Mouse (Mus musculus) CD4-positive, CD25-positive, alpha-beta regulatory T cell, adult 4 months (primary cell): ENCODE data around the gene Ovch2. TPM values are rescaled to one million over a fixed set of nuclear protein-coding genes. Genes with fewer than 3 reads are reported as not detected.
A peak's percentile ranks its signal among the peaks of the same experiment; 100 is the strongest.
"Not testable (repeated sequence)": the region's sequence is repeated elsewhere in the genome, so short reads cannot be mapped to it uniquely, and the experiment has no call there.

Experiments
- ATAC-seq: one replicate; pipeline ENCODE4 v1.8.0; 2017
- polyA plus RNA-seq, 2 experiments: library from polyadenylated mRNA; unstranded; fragments of 100-300 nt; shearing (Covaris generic); gene quantifications; one replicate each; pipeline ENCODE4 v1.2.1; 2017

The Ovch2 gene
- not detected for polyA plus RNA-seq

GRCm38 (mm10) chr7:107801108-107801507 is at the start of gene Ovch2:
Gene Ovch2, minus strand, starts transcription at chr7:107801208.
- ATAC-seq = no peak

GRCm38 (mm10) chr7:107847390-107847789 is 46.4 kb upstream of the Ovch2 start, which contains the start of gene Olfr470:
Gene Olfr470, minus strand, starts transcription at chr7:107847490.
- not testable (repeated sequence) for ATAC-seq

- ATAC-seq = no peak
Observed at GRCm38 (mm10) chr7:107841719-107842118, 40.7 kb upstream of the Ovch2 start.

DNA sequence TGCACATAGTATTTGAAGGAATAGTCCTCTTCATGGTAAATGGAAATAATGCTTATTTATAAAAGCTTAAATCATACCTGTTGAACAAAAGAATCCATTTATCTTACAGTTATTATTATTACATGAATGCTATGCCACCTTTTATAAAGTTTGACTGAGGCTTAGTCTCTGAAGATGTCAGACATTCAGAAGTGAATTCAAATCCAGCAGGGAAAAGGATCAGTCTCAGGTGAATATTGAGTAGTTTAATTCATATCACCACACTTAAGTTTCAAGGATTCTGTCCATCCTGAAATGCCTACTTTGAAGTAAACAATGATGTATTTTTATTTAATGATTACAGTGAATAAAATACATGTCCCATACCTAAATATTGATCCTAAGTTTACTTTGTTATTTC is 24.4 kb upstream of the Ovch2 start, which contains the start of gene Olfr469:
Olfr469 (minus strand) TSS at position 101 of the 400 bp plus-strand sequence.
- not testable (repeated sequence) for ATAC-seq

DNA sequence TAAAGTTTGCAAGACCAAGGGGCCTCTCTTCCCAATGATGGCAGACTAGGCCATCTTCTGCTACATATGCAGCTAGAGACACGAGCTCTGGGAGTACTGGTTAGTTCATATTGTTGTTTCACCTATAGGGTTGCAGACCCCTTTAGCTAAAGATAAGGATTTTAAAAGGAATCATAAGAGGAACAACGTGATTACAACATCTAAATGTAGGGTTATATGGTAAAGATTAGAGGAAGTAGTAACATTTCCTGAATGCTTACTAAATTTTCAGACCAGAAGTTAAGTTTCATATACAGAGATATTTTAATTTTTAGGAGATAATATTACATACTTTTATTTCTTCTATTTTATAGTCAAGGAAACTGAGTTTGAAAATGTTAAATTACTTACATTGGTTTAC is 22.9 kb upstream of the Ovch2 start:
- ATAC-seq = not testable (repeated sequence)

DNA sequence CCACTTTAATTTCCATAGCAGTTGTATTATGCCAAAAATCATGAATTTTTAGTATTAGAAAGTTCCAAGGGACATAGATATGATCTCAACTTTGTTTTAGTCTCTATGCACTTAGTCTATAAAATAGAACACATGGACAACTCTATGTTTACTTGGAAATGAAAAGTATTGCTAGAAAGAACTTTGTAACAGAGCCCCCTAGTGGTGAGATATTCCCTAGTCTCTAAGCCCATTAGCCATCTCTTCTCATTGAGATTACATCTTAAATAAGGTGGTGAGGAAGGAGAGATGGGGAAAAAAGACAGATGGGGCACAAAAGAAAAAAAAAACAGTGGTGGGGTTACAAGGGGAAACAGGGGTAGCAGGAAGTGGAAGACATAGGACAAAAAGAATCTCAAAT is 18.4 kb upstream of the Ovch2 start:
- ATAC-seq = no peak

DNA sequence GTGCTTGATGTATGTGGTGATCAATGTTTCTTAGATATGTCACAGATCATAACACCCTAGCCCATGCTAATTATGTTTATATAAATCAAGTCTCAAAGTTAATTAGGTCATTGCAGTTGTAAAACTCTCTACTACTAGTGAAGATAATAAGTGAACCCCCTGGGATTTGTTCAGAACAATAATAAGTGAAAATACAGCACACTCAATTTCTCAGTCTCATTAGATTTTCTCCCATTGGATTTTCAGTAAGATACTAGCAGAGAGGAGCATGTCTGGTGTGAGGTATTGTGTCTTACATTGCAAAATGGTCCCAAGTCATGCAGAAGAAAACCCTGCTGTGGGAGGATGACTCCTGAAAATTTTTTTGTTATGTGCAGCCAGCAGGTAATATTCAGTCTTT is 11.0 kb upstream of the Ovch2 start, which contains the start of gene Olfr467:
Olfr467 (plus strand) TSS at position 301 of the 400 bp plus-strand sequence.
- ATAC-seq = no peak

GRCm38 (mm10) chr7:107802138-107802537 is 1.1 kb upstream of the Ovch2 start:
- ATAC-seq = no peak

GRCm38 (mm10) chr7:107796500-107796899 is 4.5 kb downstream of the Ovch2 start:
- no peak for ATAC-seq

DNA sequence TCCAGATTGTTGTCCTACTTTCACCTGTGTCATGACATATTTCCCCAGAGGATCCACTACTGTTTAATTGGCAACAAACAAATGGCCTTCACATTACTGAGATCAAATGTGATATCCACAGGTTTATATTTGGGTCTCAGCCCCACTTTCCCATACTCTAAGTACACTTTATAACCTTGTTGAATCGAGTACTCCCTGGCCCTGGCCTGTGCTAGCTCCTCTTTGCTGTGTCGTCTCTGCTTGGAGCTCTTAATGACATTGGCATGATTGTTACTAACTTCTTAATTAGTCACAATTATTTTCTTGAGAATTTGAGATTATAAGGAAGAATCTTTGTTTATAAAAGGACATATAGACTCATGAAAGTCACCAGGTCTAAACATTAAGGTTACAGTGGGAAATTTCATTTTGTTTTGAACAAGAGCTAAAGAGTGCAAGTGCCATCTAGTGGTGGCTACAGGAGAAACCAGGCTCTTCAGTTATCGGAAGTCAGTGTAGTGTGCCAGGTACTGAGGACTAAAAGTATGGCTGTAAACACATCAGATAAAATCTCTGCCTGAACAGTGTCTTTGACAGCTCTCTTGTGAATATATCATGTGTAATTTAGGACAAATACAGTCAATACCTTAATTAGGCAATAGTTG is 12.9 kb downstream of the Ovch2 start:
- no peak for ATAC-seq

GRCm38 (mm10) chr7:107779611-107780010 is 21.4 kb downstream of the Ovch2 start:
- ATAC-seq = no peak

- ATAC-seq = no peak
Observed at GRCm38 (mm10) chr7:107778216-107778615, 22.8 kb downstream of the Ovch2 start.

DNA sequence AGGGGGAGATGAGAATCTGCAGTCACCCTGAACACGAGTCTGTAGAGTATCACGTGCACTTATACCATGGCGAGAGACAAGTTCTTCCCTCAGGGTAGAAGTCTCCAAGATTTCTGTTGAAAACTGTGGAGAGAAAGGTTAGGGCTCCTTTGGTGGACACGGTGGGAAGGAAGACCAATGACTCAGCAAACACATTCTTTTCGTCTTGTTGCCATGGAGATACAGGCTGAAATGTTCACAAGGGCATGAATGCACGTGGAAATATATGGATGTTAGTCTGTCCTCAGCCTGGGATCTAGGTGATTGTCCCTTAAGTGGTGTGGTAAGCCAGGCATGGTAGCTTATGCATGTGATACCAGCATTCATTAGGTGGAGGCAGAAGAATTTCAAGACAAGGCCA is 30.2 kb downstream of the Ovch2 start:
- no peak for ATAC-seq

DNA sequence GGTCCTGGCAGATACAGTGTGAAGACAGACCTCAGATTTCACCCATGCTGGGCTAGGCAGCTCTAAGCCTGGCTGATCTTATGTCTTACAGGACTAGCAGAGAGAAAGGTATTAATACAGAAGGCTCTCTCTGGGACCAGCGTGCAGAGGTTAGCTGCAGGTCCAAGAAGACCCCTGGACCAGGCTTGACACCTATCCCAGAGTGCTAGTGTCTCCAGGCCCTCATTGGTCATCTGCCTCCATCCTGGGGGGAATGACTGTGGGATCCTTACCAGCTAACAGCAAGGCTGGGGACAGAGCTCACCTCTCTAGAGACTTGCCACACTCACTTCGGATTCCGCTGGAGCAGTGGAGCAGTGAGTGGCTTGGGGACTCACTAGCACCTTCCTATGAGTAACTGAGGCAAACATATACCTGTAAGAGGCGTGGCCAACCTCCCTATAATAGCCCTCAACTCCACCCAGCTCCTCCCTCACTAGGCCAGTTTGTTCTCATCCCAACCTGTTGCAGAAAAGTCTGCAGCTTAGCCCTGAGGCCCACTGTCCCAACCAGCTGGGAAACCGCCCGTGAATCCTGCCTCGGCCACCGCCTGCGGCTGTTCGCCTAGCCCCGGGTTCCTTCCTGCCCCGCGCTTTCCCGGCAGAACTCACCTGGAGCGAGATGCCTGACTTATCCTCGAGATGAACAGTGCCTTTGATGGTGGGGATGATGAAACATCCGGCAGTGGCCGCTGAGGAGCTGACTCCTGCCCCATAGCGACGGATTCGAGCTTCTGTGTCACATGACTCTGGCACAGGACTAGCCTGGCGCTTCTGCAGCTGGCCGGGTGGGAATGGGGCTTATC is 43.5 kb downstream of the Ovch2 start, which contains the start of gene Cyb5r2:
Cyb5r2 (minus strand) TSS at position 725 of the 844 bp plus-strand sequence.
- ATAC-seq = no peak

DNA sequence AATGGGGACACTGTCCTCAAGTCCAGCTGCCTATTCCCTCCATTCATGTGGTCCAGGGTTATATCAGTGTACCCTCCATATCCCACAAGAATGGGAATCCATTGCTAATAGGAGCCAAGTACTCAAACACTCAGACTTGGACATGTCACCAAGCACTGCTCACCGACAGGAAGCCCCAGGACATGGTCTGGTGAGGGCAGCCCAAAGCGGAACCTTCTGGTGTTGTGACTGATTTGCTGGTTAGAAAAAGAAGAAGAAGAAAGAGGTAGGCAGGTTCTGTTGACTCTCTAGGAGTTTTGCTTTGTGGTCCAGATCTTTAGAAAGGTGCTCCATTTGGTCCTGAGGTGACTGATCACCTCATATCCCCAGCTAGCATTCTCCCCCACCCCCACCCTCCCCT is 44.3 kb downstream of the Ovch2 start:
- no peak for ATAC-seq

- no peak for ATAC-seq
Observed at GRCm38 (mm10) chr7:107755905-107756304, 45.1 kb downstream of the Ovch2 start.

- ATAC-seq = no peak
Observed at GRCm38 (mm10) chr7:107752031-107752520, 48.9 kb downstream of the Ovch2 start.

DNA sequence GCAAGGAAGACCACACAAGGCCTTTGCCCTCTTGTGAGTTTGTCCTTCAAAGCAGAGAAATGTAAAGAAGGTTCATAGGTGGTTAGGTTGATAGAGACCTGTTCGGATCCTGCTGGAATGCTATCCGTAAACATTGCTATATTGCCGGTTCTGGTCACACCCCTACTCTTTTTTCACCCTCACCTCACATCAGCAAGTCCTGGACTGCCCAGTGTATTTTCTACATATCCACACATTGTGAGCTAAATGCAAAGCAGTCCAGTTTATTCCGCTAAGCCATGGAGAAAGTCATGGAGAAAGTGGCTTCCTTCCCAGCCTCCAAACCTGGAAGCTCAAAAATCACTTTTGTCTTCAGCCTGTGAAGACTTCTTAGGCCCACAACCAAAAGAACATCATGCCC is 51.3 kb downstream of the Ovch2 start:
- no peak for ATAC-seq

- peak; percentile 51 for ATAC-seq
Observed at GRCm38 (mm10) chr7:107749270-107749669, 51.7 kb downstream of the Ovch2 start.

GRCm38 (mm10) chr7:107747954-107748353 is 53.1 kb downstream of the Ovch2 start:
- peak; percentile 47 for ATAC-seq

DNA sequence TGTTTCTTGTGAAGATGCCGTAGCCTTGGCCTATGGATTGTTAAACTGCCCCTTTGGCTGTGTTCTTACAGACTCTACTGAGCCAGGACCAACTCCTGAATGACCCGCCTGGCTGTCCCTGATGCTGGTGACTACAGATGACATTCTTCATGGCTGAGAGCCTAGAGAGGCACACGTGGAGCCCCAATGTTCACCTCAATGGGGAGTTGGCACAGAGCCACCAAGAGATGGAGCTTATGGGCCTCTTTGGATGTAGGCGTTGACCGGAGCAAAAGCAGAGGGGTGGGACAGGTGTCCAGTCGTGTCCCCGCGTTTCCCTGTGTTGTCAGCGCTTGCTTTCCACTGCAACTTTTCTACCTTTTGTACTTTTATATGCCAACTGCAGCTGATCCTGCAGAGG is 53.5 kb downstream of the Ovch2 start:
- no peak for ATAC-seq

DNA sequence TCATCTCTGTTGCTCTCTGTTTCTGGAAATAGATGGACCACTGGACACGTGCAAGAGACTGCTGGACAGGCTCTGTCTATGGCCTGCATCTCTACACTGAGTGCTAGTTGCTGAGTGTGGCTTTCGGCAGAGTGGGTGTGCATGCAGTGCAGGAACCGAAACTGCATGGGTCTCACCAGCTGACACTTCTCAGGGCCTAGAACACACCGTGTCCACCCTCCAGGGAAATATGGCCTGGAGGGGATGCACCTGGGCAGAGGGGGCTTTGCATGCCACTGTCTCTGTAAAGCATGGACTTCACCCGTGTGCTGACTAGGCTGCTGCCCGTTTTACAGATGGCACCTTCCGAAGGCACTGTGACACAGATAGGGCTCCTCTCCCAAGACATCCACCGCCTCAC is 55.0 kb downstream of the Ovch2 start:
- ATAC-seq = no peak

- ATAC-seq = no peak
Observed at GRCm38 (mm10) chr7:107745111-107745510, 55.9 kb downstream of the Ovch2 start.

- ATAC-seq = no peak
Observed at GRCm38 (mm10) chr7:107744454-107744853, 56.6 kb downstream of the Ovch2 start.
